Mouse (Mus musculus) left cerebral cortex, adult 9 months (tissue): ENCODE data around the gene Dlx3.

Experiments used
- DNase-seq, 2 experiments: peaks; one replicate each; pipeline ENCODE4 v3.0.0; 2022; ENCODE audit warnings: low spot score in 2 of 2

Dlx3 gene

GRCm38 (mm10) chr11:95157356-95157755 lies 37.4 kb downstream of the Dlx3 start:
- DNase-seq: no peak

- no peak for DNase-seq
These were observed 38.0 kb downstream of the Dlx3 start for GRCm38 (mm10) chr11:95157872-95158271.

GRCm38 (mm10) chr11:95159763-95160371 lies 39.9 kb downstream of the Dlx3 start:
- DNase-seq: no peak

- no peak for DNase-seq
These were observed 40.8 kb downstream of the Dlx3 start for GRCm38 (mm10) chr11:95160693-95161092.

- DNase-seq: no peak
These were observed 41.8 kb downstream of the Dlx3 start for GRCm38 (mm10) chr11:95161708-95162107.

GRCm38 (mm10) chr11:95165857-95166256 lies 45.9 kb downstream of the Dlx3 start:
- DNase-seq: no peak
